Mouse (Mus musculus) ZHBTc4 (cell line): ENCODE results near the gene Tpbpb.
"Not testable (repeated sequence)": the region's sequence is repeated elsewhere in the genome, so short reads cannot be mapped to it uniquely, and the experiment has no call there.

ENCODE experiments used
- DNase-seq: peaks from one replicate; pipeline ENCODE4 v3.0.0-alpha.2; 2011; ENCODE audit warnings: low read depth, low spot score

The Tpbpb gene

GRCm38 (mm10) chr13:60904780-60905179 lies at the start of gene Tpbpb:
Gene Tpbpb (minus strand): TSS chr13:60904880.
- not testable (repeated sequence) for DNase-seq

DNA sequence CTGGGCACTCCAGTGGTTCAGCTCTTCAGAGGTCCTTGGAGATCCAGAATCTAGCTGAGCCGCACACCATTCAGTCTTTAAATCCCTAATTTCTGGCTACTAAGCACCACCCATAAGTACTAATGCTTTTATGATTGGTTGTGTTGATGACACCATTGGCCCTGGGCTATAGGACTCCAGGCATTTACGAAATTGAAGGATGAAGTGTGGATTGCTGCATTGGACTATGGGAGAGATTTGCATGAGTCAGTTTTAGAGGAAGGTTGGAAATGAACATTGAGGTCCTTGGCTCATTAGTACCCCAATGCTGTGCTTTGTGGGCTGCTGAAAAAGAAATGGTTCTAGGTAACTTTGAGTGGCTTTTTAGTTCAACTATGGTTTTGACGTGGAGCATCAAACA lies 37.2 kb upstream of the Tpbpb start, which contains the start of gene Tpbpa:
Tpbpa (minus strand) TSS at position 101 of the 400 bp plus-strand sequence.
- not testable (repeated sequence) for DNase-seq

DNA sequence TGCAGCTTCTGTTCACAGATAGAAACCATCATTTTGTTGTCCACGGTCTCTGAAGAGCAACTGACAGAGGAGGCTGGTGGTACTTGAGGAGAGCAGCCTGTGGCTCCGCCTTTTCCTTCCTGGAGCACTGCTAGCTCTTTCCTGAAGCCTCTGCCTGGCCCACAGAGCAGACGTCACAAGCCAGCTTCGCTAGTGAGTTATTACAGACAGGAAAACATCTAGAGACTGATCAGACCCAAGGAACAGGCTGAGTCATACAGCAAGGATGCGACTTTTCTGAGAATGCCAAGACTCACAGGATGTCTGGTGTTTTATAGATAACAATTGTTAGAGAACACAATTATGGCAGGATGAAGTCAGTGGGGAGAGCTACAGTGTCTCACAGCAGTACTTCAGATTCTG lies 31.8 kb upstream of the Tpbpb start, which contains the start of the genes Gm49391 and Ctla2a:
Gm49391 (minus strand) TSS at position 72 of the 402 bp plus-strand sequence.
Ctla2a (minus strand) TSS at position 126 of the 402 bp plus-strand sequence.
- DNase-seq = no peak

DNA sequence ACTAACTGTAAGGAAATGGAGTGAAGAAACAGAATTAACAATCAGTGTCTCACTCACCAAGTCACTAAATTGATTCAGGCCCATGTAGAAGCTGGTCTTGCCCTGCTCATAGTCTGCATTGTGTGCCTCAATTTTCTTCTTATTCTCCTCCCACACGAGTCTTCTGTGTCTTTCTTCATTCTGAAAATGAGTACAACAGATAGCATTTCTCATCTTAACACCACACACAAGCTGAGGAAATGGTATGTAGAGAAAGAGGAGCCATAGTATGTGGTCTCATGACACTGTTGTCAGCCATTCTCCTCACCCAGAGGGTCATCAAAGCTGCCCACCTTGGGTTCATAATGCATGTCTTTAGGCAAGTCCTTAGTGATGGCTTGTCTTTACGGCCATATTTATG lies 30.8 kb upstream of the Tpbpb start, which contains the start of gene Gm49393:
Gm49393 (minus strand) TSS at position 101 of the 400 bp plus-strand sequence.
- not testable (repeated sequence) for DNase-seq

- DNase-seq = no peak
Observed at GRCm38 (mm10) chr13:60897328-60897727, 7.4 kb downstream of the Tpbpb start, which contains the start of gene Ctla2b. Gene Ctla2b (minus strand): TSS chr13:60897447.

DNA sequence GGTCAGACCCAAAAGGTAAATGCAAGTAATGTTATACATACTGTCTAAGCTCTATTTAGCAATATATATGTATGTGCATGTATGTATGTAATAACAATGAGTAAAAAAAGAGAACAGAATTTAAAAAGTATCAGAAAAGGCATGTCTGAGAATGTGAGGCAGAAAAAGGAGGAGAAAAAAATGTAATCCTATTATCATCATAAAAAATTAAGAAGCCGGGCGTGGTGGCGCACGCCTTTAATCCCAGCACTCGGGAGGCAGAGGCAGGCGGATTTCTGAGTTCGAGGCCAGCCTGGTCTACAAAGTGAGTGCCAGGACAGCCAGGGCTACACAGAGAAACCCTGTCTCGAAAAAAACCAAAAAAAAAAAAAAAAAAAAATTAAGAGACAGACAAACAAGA lies 7.9 kb downstream of the Tpbpb start, which contains the start of gene Gm49392:
Gm49392 (minus strand) TSS at position 101 of the 400 bp plus-strand sequence.
- DNase-seq = not testable (repeated sequence)

- no peak for DNase-seq
Observed at GRCm38 (mm10) chr13:60895406-60896160, 9.1 kb downstream of the Tpbpb start.

DNA sequence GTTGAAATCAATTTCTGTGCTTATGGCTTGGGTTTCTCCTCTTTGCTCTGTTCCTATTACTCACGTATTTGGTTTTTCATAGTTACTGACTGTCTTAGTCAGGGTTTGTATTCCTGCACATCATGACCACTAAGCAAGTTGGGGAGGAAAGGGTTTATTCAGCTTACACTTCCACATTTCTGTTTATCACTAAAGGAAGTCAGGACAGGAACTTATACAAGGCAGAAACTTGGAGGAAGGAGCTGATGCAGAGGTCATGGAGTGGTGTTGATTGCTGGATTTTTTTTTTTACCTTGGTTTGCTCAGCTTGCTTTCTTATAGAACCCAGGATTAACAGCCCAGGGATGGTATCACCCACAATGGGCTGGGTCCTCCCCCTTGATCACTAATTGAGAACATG lies 12.4 kb downstream of the Tpbpb start:
- DNase-seq = no peak

- no peak for DNase-seq
Observed at GRCm38 (mm10) chr13:60864281-60864680, 40.4 kb downstream of the Tpbpb start, which contains the start of gene 4930486L24Rik. Gene 4930486L24Rik (minus strand): TSS chr13:60864475.
